Mouse (Mus musculus): Measurements from ENCODE around the gene Nrbf2.

DNA sequence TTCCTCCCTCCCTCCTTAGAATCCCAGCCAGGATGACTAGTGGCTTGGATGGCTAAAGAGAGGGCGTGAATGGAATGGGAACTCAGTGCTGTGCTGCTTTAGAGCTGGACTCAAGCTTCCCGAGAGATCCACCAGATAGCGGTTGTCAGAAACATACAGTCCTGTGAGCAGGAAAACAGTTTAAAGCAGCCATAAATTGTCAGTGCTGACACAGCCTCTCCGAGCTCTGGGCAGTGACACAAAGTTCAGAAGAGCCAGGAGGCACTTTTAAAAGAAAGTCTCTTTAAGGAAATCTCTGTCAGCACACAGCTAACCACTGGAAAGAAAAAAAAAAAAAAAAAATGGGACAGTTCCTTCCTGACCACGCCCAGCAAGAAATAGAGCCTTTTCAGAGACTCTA lies 32.8 kb downstream of the Nrbf2 start:
- TF ChIP-seq CTCF (IDR thresholded peaks at IDR 0.05; ENCODE audit: borderline replicate concordance, control insufficient read depth, extremely low read depth, insufficient read depth, low read length, poor library complexity) (no peak), POLR2A (IDR thresholded peaks at IDR 0.05; ENCODE audit: control insufficient read depth, extremely low read depth, insufficient read depth, low read length, poor library complexity) (no peak)
